Mouse (Mus musculus) gastrocnemius, postnatal 25 days (tissue): ENCODE measurements around the gene Rad1. TPM values are rescaled to one million over a fixed set of nuclear protein-coding genes. Genes with fewer than 3 reads are reported as not detected.
"Not testable (repeated sequence)": the region's sequence is repeated elsewhere in the genome, so short reads cannot be mapped to it uniquely, and the experiment has no call there.

Source experiments
- DNase-seq: peaks from one replicate; pipeline ENCODE4 v3.0.0; 2022
- long read RNA-seq, 2 experiments: library from polyadenylated mRNA; stranded (forward); transcript quantifications; one replicate each; pipeline ENCODE4 v2.0.0; 2021
- total RNA-seq, 2 experiments: library from RNA; stranded (reverse); gene quantifications; 1 replicate in 1 of 2; 2 replicates in 1 of 2; pipeline ENCODE4 v1.2.3; 2021

Gene Rad1
- total RNA-seq: 1 to 10 TPM; 3.5 to 4.7 TPM
- long read RNA-seq, experiment 1, partial matches to known transcripts: 1 of 11 reads
- long read RNA-seq, experiment 1, other reads (novel, unspliced or antisense): 7 of 11 reads
- long read RNA-seq, experiment 2, partial matches to known transcripts: 0 of 7 reads
- long read RNA-seq, experiment 2, other reads (novel, unspliced or antisense): 3 of 7 reads

DNA sequence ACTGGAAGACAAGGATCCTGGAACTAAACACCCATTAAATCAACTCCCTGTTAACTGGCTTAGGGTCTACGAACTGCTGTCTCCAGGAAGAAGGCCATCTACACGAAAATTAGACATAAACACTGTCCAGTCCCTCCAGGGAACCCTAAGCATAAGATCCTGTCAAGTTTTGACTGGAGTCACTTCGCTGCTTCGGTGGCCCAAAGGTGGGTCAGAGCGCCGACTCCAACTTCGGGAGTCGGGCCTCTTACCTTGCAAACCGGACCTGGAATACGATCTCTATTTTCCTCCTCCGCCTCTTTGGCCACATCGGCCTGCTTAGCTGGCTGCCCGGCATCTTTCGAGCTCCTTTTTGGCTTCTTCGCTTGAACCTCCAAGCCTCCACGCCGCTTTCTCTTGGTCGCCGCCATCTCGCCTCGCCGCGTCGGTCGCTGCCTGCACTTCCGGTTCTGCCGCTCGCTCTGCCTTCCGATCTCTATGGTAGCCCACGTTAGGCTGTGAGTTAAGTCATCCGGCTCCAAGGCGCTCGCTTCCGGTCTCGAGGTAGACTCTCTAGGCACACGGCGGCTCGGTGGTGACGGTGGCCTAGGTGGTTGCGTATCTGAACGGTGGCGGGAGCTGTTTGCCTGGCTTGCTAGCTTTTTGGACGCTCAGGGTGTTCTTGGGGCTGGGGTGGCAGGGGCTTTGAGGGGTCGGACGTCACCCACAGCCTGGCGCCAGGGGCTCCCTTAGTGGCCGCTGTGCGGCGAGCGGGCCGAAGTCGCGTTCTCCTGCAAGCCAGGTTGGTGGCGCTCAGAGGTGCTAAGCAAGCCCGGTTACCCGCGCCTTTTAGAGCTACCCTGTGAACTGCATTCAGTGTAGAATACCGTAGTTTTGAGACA lies at the start of gene Rad1, which contains the start of gene Brix1:
Rad1 (plus strand) TSS at position 535 of the 881 bp plus-strand sequence.
Brix1 (minus strand) TSS at position 464 of the 881 bp plus-strand sequence.
- peak; percentile 91 for DNase-seq

DNA sequence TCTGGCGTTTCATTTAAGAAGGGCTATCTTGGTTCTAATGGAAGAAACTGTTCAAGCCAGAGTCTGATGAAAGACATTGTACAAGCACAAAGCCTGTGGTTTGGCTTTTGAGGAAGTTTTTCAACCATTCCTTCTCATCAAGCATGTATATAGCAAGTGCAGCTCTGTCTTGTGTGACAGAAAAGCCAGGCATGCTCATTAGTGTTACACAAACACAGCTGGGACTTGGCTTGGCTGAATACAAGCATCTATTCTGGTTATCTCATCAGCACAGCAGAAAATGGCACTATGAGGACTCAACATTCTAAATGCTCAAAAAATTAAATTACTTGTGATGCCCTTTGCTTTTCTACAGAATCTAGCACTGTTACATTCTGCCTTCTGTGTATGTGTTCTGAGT lies 48.9 kb upstream of the Rad1 start:
- DNase-seq: no peak

DNA sequence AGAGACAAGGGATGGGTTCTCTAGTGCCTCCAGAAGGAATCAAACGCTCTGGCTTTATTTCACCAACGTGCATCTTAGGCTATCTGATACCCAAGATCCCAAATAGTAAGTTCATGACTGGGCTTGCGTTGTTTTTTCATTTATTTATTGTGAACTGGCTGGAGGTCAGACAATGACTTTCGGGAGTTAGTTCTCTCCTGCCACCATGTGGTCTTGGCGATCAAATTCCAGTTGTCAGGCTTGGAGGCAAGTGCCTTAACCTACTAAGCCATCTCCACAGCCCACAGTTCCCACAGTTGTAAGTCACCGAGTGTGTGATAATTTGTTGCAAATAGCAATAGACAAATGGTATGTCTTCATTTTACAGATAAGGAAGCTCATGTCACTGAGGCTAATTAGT lies 45.9 kb upstream of the Rad1 start:
- DNase-seq: no peak

DNA sequence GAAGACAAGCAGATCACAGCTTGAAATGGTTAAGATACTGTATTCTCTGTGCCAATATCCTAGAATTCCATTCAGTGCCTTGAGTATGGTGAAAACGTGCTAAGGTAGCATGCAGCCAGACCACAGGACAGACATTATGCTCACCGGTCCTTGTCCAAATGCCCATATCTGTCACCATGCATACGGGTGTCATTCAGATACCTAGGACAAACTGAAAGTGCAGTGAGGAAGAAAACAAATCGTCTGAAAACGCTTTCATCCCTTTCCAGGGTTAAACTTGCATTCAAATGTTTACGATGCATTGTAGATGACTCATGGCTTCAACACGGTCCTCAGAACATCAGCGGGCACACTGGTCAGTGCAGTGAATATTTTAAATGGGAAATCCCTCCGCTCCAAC lies 44.3 kb upstream of the Rad1 start:
- no peak for DNase-seq

DNA sequence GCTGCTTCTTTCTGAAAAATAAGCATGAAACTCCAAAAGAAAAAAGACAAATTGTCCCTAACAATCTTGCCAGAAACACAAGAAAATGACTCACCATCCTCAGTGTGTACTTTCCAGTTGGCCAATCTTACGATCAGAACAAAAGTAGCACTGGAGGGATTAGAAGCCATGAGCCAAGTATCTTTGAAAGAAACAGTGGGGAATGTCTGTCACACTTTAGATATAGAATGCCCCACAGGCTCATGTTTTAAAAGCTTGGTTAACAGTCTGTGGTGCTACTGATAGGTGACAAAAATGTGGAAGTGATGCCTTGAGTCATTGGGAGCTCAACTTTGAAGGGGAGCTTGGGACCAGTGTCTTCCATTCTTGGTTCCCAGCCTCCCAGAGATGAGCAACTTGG lies 43.5 kb upstream of the Rad1 start:
- no peak for DNase-seq

DNA sequence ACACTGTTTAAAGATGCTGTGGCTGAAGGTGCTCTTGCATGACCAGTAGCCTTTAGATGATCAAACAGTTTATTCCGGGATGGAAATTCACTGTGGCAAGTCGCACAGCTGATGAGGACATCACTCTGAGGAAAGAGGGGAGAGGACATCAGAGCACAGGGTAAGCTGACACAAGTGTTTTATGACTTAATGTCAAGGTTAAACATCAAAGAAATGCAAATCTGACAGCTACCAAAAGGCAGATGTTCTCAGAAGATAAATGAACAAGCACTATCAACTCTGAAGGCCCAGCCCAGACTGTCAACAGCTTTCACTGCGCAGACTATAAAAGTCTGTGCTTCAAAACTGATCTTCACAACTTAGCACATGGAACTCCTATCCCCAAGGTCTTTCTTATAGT lies 38.7 kb upstream of the Rad1 start:
- no peak for DNase-seq

DNA sequence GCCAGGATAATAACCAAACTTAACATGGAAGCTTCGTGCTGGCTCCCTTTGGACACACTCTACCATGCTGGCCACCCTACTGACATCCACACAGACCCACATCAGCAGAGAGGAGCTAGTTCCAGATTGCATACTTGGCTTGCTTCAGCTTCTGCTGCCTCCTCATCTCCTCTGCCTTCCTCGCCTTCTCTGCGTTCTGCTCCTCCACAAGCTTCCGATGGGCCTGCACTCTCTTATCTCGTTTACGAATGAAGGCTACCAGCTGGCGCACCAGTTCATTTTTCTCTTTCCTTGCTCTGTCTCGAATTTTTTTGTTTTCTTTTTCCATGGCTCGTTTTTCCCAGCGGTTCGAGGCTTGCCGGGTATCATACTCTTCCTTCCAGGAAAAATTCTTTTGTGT lies 24.8 kb upstream of the Rad1 start:
- DNase-seq: no peak

DNA sequence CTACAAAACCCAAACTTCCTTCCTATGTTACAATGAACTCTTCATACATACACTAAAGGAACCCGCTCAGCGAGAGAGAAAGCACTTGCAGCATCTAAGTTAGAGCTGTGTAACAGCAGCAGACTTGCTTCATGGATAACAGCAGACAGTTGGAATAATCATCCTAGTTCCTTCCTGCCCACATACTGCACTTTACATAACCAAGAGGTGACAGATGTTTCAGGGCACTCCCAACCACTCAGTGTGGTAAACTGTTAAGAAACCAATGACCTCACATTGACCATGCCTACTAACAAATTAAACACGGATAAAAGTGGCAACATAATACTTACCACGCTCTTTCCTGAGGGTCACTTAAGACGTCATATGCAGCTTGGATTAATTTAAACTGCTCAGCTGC lies 22.3 kb upstream of the Rad1 start:
- no peak for DNase-seq

DNA sequence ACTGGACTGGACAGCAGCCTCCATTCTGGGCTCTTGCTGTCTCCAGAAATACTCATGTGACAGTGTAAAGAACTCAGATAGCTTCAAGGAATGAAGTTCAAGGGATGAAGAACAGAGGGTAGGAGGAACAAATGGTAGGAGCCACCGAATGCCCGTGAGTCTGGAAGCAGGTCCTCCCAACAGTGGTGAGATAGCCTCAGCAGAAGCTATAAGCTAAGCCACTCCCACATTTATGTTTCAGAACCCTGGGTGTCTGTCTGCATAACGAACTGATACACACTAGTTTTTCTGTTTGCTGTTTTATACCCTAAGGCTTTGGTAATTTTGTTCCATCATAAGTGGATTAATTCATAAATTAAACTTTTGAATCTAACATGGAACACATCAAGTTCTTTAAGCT lies 21.1 kb upstream of the Rad1 start:
- DNase-seq: no peak

DNA sequence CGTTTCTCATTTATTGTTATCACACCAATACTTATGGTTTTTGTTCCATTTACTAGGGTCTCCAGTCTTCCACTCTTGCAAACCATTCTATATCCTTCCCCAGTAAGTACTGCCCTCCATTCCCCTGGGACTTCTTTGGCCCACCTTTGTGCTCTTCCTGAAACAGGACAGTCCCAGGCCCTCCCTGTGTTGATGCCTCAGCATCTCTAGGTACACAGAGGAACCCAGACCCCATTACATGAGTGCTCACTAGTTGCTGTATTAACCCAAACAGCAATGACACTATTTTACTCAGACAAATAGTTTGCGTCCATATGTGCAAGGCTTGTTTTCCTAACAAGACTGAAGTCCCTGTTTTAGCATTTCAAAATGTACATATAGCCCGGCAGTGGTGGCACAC lies 17.1 kb upstream of the Rad1 start:
- no peak for DNase-seq

DNA sequence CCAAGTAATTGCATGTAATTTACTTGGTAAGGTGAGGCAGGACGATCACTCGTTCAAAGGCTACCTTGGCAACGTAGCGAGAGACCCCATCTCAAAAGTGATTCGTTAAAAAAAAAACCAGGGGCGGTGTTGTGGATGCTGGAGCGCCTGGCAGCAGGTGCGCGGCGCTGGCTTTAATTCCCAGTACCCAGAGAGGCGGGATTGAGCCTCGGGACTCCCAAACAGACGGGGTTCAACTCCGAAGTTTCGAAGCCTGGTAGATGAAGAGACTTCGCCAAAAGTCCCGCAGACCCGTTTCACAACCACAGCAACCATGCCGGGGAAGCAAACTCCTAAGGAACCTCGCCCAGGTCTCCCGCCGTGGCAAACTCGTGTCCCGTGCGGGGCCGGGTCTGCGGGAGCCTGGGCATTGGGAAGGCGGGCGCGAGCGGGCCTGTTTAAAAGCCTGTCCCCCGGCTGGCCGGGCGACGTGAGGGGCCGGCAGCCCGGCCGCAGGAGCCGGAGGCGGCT lies 16.1 kb upstream of the Rad1 start:
- DNase-seq: no peak

DNA sequence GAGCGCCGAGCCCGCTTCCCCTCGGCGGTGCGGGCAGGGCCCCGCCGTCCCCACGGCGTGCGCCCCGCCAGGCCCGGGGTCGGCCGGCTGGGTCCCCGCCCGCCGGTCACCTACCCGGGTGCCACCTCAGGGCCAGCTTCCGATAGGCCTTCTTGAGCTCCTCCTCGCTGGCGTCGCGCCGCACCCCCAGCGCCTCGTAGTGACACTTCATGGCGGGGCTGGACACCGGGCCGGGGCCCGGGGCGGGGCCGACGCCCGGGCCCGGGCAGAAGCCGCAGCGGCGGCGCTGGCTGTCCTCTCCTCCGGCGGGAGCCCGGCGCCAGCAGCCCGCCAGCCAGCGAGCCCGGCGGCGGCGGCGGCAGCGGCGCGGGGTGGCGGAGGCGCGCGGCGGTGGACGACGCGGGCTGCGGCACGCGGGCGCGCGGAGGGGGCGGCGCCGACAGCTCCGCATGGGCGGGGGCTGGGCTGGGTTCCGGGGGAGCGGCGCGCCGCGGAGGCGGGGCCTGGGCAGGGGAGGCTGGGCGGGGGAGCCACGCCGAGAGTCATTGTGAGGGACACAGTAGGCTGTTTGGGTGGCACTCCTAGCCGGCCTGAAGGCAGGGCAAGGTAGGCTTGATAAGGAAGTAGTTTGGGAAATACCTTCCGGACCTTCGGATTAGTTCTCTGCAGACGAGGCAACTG lies 15.5 kb upstream of the Rad1 start, which contains the start of gene Dnajc21:
Dnajc21 (minus strand) TSS at position 366 of the 681 bp plus-strand sequence.
- DNase-seq: peak; percentile 89

DNA sequence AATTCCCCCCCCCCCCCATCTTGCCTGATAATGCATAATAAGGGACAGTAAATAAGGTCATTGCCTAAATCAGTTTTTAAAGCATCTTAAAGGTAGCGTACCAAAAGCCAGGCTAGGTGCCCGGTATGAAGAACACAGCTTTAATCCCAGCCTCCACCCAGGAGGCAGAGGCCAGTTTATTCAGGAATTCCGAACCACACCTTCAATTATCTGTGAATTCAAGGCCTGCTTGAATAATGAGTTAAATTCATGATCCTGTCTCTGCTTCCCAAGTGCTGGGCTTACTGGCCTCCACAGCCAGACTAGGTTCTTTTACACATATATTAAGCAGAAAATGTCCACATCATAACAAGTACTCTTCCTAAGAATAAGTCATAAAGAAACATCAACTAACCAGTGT lies 14.9 kb upstream of the Rad1 start:
- DNase-seq: no peak

DNA sequence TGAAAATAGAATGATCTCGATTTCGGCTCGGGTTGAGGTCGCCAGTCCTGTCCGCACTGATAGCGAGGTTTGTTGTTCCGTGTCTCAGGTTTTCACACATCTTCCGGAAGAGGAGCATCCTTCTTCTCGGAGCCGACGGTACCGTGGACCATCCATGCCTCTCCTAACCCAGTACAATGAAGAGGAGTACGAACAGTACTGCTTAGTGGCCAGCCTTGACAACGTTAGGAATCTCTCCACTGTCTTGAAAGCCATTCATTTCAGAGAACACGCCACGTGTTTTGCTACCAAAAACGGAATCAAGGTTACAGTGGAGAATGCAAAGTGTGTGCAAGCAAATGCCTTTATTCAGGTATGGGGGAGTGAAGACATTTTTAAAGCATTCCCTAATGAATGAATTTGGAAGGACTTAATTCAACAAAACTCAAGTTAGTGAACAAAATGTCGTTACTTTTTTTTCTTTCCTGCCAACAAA lies 584 bp downstream of the Rad1 start:
- DNase-seq: no peak

DNA sequence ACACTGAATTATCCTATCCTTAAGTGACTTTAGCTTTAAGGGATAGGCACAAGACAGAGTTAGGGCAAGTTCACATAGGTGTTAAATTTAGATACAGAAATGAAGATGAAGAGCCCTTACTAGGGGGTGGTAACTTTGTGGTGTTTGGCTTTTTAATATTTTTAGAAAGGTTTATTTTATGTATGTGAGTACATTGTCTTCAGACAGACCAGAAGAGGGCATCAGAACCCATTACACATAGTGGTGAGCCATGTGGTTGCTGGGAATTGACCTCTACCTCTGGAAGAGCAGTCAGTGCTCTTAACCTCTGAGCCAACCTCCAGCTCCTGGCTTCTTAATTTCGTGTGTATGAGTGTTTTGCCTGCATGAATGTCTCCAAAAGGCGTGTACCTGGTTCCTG lies 1.4 kb downstream of the Rad1 start:
- DNase-seq: no peak

DNA sequence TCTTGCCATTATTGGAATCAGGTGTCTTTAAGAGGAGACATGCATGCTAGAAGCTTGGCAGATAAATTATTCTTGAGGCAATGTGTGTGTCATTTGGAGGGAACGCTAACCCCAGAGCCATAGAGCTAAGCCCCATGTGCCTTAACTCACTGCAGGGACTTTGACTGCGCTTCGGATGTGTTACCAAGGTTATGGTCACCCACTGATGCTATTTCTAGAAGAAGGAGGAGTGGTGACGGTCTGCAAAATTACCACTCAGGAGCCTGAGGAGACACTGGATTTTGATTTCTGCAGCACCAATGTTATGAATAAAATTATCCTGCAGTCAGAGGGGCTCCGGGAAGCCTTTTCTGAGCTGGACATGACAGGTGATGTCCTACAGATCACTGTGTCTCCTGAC lies 4.3 kb downstream of the Rad1 start:
- DNase-seq: no peak

DNA sequence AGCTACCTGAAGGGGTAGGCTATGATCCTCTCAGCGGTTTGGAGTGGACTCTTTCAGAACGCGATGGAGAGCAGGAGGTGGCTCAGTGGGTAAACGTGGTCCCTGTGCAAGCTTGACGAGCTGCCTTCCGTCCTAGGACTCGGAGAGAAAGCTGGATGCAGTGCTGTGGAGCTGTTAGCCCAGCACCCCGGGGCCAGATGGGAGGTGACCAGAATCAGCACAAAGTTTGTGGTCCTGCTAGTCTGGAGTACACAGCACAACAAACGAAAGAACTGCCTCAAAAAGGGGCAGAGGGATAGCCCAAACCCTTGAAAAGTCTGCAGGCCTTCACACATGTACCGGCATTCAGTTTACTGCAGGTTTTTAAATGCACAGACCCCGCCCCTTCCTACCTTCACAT lies 10.1 kb downstream of the Rad1 start:
- no peak for DNase-seq

DNA sequence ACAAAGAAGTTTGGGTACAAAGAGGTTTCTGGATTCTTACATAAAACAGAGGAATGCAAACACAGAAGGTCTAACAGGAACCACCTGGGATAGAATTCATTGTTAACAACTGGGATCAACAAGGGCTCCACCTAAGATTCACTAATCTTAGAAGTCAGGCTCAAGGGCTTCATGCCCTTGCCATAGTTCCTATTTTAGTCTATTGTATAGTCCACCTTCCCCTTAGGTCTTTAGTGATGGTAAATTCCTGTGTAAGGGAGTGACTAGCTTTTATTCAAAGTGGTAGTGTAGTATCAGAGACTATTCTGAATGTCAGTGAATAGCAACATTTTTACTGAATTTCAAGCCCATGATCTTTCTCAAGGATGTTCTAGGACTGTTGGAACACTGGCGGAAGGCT lies 10.9 kb downstream of the Rad1 start:
- DNase-seq: not testable (repeated sequence)

DNA sequence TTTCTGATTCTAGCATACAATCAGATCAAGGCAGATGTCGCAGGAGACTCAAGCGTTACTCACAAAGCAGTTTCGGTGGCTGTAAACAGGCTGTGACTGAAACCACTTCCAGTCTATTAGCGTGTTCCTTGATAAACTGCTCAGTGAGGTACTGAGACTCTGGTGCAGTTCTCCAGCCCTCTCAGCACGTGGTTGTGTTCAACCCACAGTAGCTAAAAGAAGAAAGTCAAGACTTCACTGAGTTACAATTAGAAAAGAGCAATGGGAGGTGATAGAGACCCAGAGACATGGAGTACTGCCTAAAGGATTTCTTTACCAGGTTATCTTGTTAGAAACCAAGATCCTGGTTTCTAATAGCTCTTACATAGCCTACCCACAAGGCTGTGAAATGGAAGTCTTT lies 13.8 kb downstream of the Rad1 start:
- DNase-seq: no peak

DNA sequence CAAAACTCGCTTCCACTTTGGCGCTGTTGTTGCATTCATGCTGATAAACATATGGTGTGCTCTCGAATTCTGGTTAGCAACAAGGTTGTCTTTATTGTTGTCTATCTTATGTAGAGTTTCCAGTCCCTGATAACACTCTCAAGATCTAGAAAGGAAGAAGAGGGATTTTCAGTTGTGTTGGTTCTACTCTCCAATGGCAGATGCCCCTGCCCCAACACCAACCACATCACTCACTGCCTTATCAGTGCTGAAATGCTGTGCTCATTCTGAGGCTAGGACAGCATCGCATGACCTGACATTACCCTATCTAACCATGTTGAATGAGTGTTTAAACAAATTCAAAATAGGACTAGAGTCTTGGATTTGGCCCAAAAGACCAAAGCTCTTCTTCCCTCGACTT lies 14.2 kb downstream of the Rad1 start:
- no peak for DNase-seq

DNA sequence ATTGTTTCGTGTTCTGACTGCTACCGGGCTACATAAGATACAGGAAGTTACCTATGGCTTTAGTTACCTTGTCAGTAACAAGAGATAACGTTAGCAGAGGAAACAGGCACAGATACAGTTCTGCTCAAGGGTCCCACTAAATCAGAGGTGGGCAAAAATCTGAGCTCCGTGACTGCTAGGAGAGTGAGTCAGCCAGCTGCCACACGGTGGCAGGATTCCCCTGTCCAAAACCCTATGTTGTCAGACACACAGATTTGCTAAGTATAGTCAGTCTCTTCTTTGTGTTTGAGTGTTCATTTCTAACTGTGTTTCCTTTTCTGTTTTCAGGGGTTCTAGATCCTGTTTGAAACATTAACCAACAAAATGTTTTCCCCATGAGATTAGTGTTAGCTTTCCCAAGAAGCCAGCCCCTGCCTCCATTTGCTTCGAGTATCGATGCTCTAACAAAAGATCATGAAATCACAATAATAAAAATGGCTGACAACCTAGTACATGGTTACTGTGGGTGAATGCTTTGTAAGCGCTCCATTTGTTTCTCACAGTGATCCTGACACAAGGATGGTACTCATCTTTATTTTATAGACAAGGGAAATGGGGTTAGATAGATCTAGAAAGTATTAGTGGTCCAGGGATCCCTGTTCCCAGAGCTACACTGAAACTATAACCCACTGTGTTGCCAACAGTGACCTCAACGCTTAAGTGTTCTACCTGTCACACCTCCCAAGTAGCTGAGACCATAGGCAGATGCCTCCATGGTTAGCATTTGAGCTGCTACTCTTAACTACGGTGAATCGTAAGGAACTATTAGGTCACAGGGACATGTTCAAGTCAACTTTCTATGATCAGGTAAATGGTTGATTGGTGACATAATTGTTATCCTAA lies 15.3 kb downstream of the Rad1 start:
- DNase-seq: no peak

DNA sequence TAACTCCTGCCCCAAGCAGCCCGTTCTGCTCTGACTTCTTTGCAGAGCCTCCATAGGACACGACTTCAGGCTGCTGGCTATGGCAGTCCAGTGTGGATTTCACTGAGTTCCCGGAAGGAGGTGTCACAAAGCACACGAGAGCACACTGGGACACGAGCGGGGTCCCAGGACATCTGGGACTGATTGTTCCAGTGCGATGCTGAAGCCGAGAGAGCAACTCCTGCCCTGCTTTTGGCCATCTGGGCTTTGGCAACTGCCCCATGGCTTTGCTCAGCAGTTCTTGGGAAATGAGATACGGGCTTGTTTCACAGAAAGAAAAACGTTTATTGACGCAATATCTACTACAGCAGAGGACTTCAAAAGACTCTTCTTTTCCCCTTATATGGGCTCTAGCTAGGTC lies 20.3 kb downstream of the Rad1 start:
- peak; percentile 44 for DNase-seq
